Mouse (Mus musculus): ENCODE measurements around the gene Mfng.

DNA sequence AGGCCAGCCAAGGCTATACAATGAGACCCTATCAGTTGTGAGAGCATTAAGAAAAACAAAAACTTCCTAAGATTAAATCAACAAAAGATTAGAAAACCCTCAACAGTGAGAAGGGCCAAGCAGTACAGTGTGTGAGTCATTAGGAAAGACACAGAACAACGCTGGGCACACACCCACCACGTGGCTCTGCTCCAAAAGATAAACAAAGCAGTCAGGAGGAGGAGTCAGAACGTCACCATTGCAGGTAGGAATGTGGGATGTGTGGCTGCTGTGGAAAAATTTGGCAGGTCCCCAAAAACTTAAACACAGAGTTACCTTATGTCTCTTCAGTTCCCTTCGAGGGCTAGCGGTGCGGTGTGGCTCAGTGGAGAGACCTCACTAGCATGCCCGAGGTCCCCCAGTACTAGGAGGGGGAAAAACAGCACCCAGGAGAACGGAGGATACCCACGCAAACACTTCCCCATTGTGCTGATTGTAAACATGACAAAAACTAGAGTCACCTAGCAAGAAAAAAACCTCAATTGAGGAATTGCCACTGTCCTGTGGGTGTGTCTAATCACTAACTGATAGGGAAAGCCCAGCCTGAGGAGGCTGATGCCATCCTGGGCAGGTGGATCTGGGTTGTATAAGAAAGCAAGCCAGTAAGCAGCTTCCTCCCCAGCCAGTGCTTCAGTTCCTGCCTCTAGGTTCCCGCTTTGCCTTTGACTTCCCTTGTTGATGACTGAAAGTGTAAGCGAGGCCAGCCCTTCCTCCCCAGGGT lies 42.2 kb upstream of the Mfng start:
- TF ChIP-seq CTCF (conservative IDR thresholded peaks at IDR 0.05; ENCODE audit: insufficient read depth, insufficient read length, low read depth, low read length) = no peak
- TF ChIP-seq POLR2A (IDR thresholded peaks at IDR 0.05; ENCODE audit: low read depth, low read length) = no peak

Measured in kidney, adult 2 months (tissue).